Comparison of ENCODE assay signal across 8 mouse cellular contexts in genomic region chr17:26068024-26068830, GRCm38 (mm10). TPM values are rescaled to one million over a fixed set of nuclear protein-coding genes. Genes with fewer than 3 reads are reported as not detected.
DNase-seq lines count a peak whose midpoint lies in the region; ATAC-seq and TF ChIP-seq lines count a peak whose summit lies in the region.

No protein-coding gene starts in this region.

- ATAC-seq in forebrain, embryonic 16.5 days = no peak; the same call in 1 of the 2 replicates
- peak; percentile 12; the same call in 1 of the 2 replicates for ATAC-seq in hindbrain, embryonic 15.5 days (ENCODE audit: low FRiP score, low read depth)
- ATAC-seq in lung, embryonic 16.5 days (ENCODE audit: low read depth) = peak; percentile 31

- peaks cover 14% of the 10 kb centered on the region for H3K4me1 ChIP-seq in kidney, adult 2 months (ENCODE audit: control insufficient read depth, insufficient read depth, low read length)
- H3K4me1 ChIP-seq in forebrain, embryonic 16.5 days (replicated peaks; ENCODE audit: control insufficient read depth, insufficient read depth, low read length) = peaks cover 45% of the 10 kb centered on the region
- peaks cover 59% of the 10 kb centered on the region for H3K4me1 ChIP-seq in hindbrain, embryonic 15.5 days (replicated peaks)
- peaks cover 15% of the 10 kb centered on the region for H3K4me1 ChIP-seq in lung, embryonic 16.5 days (replicated peaks; ENCODE audit: control insufficient read depth, insufficient read depth, low read length)
- H3K4me1 ChIP-seq in small intestine, adult 2 months (ENCODE audit: control insufficient read depth, insufficient read depth, insufficient read length, low read length) = peaks cover 18% of the 10 kb centered on the region

- H3K36me3 ChIP-seq in kidney, adult 2 months (ENCODE audit: control insufficient read depth, insufficient read depth, low read length) = no peaks in the 10 kb centered on the region
- peaks cover 5% of the 10 kb centered on the region for H3K36me3 ChIP-seq in forebrain, embryonic 16.5 days (ENCODE audit: control insufficient read depth, insufficient read depth)
- H3K36me3 ChIP-seq in hindbrain, embryonic 15.5 days = 0 out of 2 replicates have a peak, but pooled peaks cover 4% of the 10 kb centered on the region
- H3K36me3 ChIP-seq in lung, embryonic 16.5 days (ENCODE audit: control insufficient read depth, insufficient read depth, low read length) = no peaks in the 10 kb centered on the region
- H3K36me3 ChIP-seq in small intestine, adult 2 months (ENCODE audit: control insufficient read depth, insufficient read depth, low read length) = no peaks in the 10 kb centered on the region

- no peak for TF ChIP-seq CTCF in kidney, adult 2 months (conservative IDR thresholded peaks at IDR 0.05; ENCODE audit: insufficient read depth, insufficient read length, low read depth, low read length)
- TF ChIP-seq CTCF in brain, embryonic 14.5 days (IDR thresholded peaks at IDR 0.05; ENCODE audit: borderline replicate concordance, extremely low read depth, insufficient read depth, insufficient read length) = no peak
- TF ChIP-seq CTCF in small intestine, adult 2 months (IDR thresholded peaks at IDR 0.05; ENCODE audit: extremely low read depth, insufficient read length, insufficient replicate concordance, low read depth, low read length) = no peak

- H3K9ac ChIP-seq in forebrain, embryonic 16.5 days (replicated peaks; ENCODE audit: low read depth, low read length) = peak overlapping the region; percentile 98
- peak overlapping the region; percentile 94 for H3K9ac ChIP-seq in hindbrain, embryonic 15.5 days
- H3K9ac ChIP-seq in lung, embryonic 16.5 days (ENCODE audit: low read length) = peak overlapping the region; percentile 79

- 7% methylated on average over 44 of the region's 44 CpGs for WGBS in kidney, adult 2 months
- WGBS in forebrain, embryonic 16.5 days = 2% methylated on average over 44 of the region's 44 CpGs
- WGBS in hindbrain, embryonic 15.5 days = under 1% methylated on average over 44 of the region's 44 CpGs
- under 1% methylated on average over 44 of the region's 44 CpGs for WGBS in lung, embryonic 16.5 days
- 6% methylated on average over 44 of the region's 44 CpGs for WGBS in small intestine, adult 2 months

- peak overlapping the region; percentile 100 for H3K4me2 ChIP-seq in forebrain, embryonic 16.5 days (ENCODE audit: low read length)
- H3K4me2 ChIP-seq in hindbrain, embryonic 15.5 days = peak overlapping the region; percentile 97
- peak overlapping the region; percentile 96 for H3K4me2 ChIP-seq in lung, embryonic 16.5 days (ENCODE audit: low read depth, low read length)

- DNase-seq in kidney, adult 2 months = no peak
- DNase-seq in kidney, adult 9 months = no peak
- peak; percentile 43 for DNase-seq in brain, embryonic 14.5 days (ENCODE audit: low read depth)
- DNase-seq in urinary bladder, postnatal 14 days (ENCODE audit: low spot score) = no peak

- TF ChIP-seq POLR2A in kidney, adult 2 months (IDR thresholded peaks at IDR 0.05; ENCODE audit: low read depth, low read length) = no peak
- no peak for TF ChIP-seq POLR2A in brain, embryonic 14.5 days (IDR thresholded peaks at IDR 0.05; ENCODE audit: borderline replicate concordance, extremely low read depth, insufficient read depth, insufficient read length, poor library complexity, severe bottlenecking)
- no peak for TF ChIP-seq POLR2A in small intestine, adult 2 months (IDR thresholded peaks at IDR 0.05; ENCODE audit: low read depth, low read length)

- H3K4me3 ChIP-seq in kidney, adult 2 months (ENCODE audit: insufficient read depth, low read depth, low read length) = peak overlapping the region; percentile 83
- peak overlapping the region; percentile 99 for H3K4me3 ChIP-seq in forebrain, embryonic 16.5 days (replicated peaks; ENCODE audit: low read length)
- peak overlapping the region; percentile 79 for H3K4me3 ChIP-seq in hindbrain, embryonic 15.5 days
- peak overlapping the region; percentile 76 for H3K4me3 ChIP-seq in lung, embryonic 16.5 days (ENCODE audit: low read length)
- H3K4me3 ChIP-seq in small intestine, adult 2 months (ENCODE audit: low read depth, low read length) = peak overlapping the region; percentile 91

- no peaks in the 10 kb centered on the region for H3K27me3 ChIP-seq in kidney, adult 2 months (replicated peaks; ENCODE audit: control insufficient read depth, insufficient read depth, low read length)
- 0 out of 2 replicates have a peak, but pooled peaks cover 2% of the 10 kb centered on the region for H3K27me3 ChIP-seq in forebrain, embryonic 16.5 days (replicated peaks; ENCODE audit: control insufficient read depth, insufficient read depth, low read length)
- 0 out of 2 replicates have a peak, but pooled peaks cover 3% of the 10 kb centered on the region for H3K27me3 ChIP-seq in hindbrain, embryonic 15.5 days
- no peaks in the 10 kb centered on the region for H3K27me3 ChIP-seq in lung, embryonic 16.5 days (ENCODE audit: control insufficient read depth, insufficient read depth, low read depth, low read length)
- 0 out of 2 replicates have a peak, but pooled peaks cover 2% of the 10 kb centered on the region for H3K27me3 ChIP-seq in small intestine, adult 2 months (ENCODE audit: control insufficient read depth, insufficient read depth, low read length)

- H3K9me3 ChIP-seq in forebrain, embryonic 16.5 days (ENCODE audit: control insufficient read depth, low read length) = no peaks in the 10 kb centered on the region
- no peaks in the 10 kb centered on the region for H3K9me3 ChIP-seq in hindbrain, embryonic 15.5 days
- no peaks in the 10 kb centered on the region for H3K9me3 ChIP-seq in lung, embryonic 16.5 days (ENCODE audit: control insufficient read depth, low read length)

- H3K27ac ChIP-seq in kidney, adult 2 months (ENCODE audit: insufficient read depth, low read depth, low read length) = no peak overlapping the region
- H3K27ac ChIP-seq in forebrain, embryonic 16.5 days (ENCODE audit: low read length) = peak overlapping the region; percentile 92
- peak overlapping the region; percentile 96 for H3K27ac ChIP-seq in hindbrain, embryonic 15.5 days (replicated peaks)
- no peak overlapping the region for H3K27ac ChIP-seq in lung, embryonic 16.5 days (ENCODE audit: low read length)
- no peak overlapping the region for H3K27ac ChIP-seq in small intestine, adult 2 months (ENCODE audit: insufficient read depth, low read depth, low read length)

RNA-seq across cellular contexts. Expression of gene Rab11fip3, which starts 1.1 kb away (rescaled TPM):
- 454 and 517 TPM in 2 replicates for polyA plus RNA-seq in kidney, adult 2 months (2012; rRNA removed)
- polyA plus RNA-seq in brain, embryonic 14.5 days (2012; rRNA removed) = 68.5 and 82.4 TPM in 2 replicates
- polyA plus RNA-seq in forebrain, embryonic 16.5 days (2015; fragmentation: Nextera tagmentation; extraction: Ambion mirVana) = 34.6 and 39.9 TPM in 2 replicates
- polyA plus RNA-seq in hindbrain, embryonic 15.5 days (2015; fragmentation: Nextera tagmentation; extraction: Ambion mirVana) = 27.2 and 31.0 TPM in 2 replicates
- polyA plus RNA-seq in lung, embryonic 16.5 days (2015; fragmentation: Nextera tagmentation; extraction: Ambion mirVana) = 6.5 and 6.7 TPM in 2 replicates
- polyA plus RNA-seq in small intestine, adult 2 months (2012; rRNA removed) = 37.3 and 116 TPM in 2 replicates

RNA-seq across cellular contexts. Expression of gene Decr2, which starts 21.9 kb away (rescaled TPM):
- 63.0 and 74.9 TPM in 2 replicates for polyA plus RNA-seq in kidney, adult 2 months (2012; rRNA removed)
- 26.8 and 28.6 TPM in 2 replicates for polyA plus RNA-seq in brain, embryonic 14.5 days (2012; rRNA removed)
- polyA plus RNA-seq in forebrain, embryonic 16.5 days (2015; fragmentation: Nextera tagmentation; extraction: Ambion mirVana) = 30.3 and 33.0 TPM in 2 replicates
- 40.6 and 42.0 TPM in 2 replicates for polyA plus RNA-seq in hindbrain, embryonic 15.5 days (2015; fragmentation: Nextera tagmentation; extraction: Ambion mirVana)
- 36.3 and 36.8 TPM in 2 replicates for polyA plus RNA-seq in lung, embryonic 16.5 days (2015; fragmentation: Nextera tagmentation; extraction: Ambion mirVana)
- 10.9 and 14.5 TPM in 2 replicates for polyA plus RNA-seq in small intestine, adult 2 months (2012; rRNA removed)

RNA-seq across cellular contexts. Expression of gene Nme4, which starts 27.2 kb away (rescaled TPM):
- polyA plus RNA-seq in kidney, adult 2 months (2012; rRNA removed) = 36.2 and 45.6 TPM in 2 replicates
- polyA plus RNA-seq in brain, embryonic 14.5 days (2012; rRNA removed) = 35.1 and 61.4 TPM in 2 replicates
- polyA plus RNA-seq in forebrain, embryonic 16.5 days (2015; fragmentation: Nextera tagmentation; extraction: Ambion mirVana) = 27.4 and 35.3 TPM in 2 replicates
- polyA plus RNA-seq in hindbrain, embryonic 15.5 days (2015; fragmentation: Nextera tagmentation; extraction: Ambion mirVana) = 24.3 and 25.1 TPM in 2 replicates
- 68.3 and 69.7 TPM in 2 replicates for polyA plus RNA-seq in lung, embryonic 16.5 days (2015; fragmentation: Nextera tagmentation; extraction: Ambion mirVana)
- polyA plus RNA-seq in small intestine, adult 2 months (2012; rRNA removed) = 10.3 and 11.5 TPM in 2 replicates

RNA-seq across cellular contexts. Expression of gene Tmem8, which starts 44.9 kb away (rescaled TPM):
- 431 and 538 TPM in 2 replicates for polyA plus RNA-seq in kidney, adult 2 months (2012; rRNA removed)
- polyA plus RNA-seq in brain, embryonic 14.5 days (2012; rRNA removed) = 11.8 and 12.9 TPM in 2 replicates
- polyA plus RNA-seq in forebrain, embryonic 16.5 days (2015; fragmentation: Nextera tagmentation; extraction: Ambion mirVana) = 2.0 TPM in 2 replicates
- polyA plus RNA-seq in hindbrain, embryonic 15.5 days (2015; fragmentation: Nextera tagmentation; extraction: Ambion mirVana) = 4.5 and 4.8 TPM in 2 replicates
- 2.2 and 3.0 TPM in 2 replicates for polyA plus RNA-seq in lung, embryonic 16.5 days (2015; fragmentation: Nextera tagmentation; extraction: Ambion mirVana)
- polyA plus RNA-seq in small intestine, adult 2 months (2012; rRNA removed) = 189 and 283 TPM in 2 replicates

RNA-seq across cellular contexts. Expression of gene Mrpl28, which starts 55.1 kb away (rescaled TPM):
- polyA plus RNA-seq in kidney, adult 2 months (2012; rRNA removed) = 130 and 137 TPM in 2 replicates
- polyA plus RNA-seq in brain, embryonic 14.5 days (2012; rRNA removed) = 94.9 and 119 TPM in 2 replicates
- 192 and 202 TPM in 2 replicates for polyA plus RNA-seq in forebrain, embryonic 16.5 days (2015; fragmentation: Nextera tagmentation; extraction: Ambion mirVana)
- polyA plus RNA-seq in hindbrain, embryonic 15.5 days (2015; fragmentation: Nextera tagmentation; extraction: Ambion mirVana) = 183 and 184 TPM in 2 replicates
- polyA plus RNA-seq in lung, embryonic 16.5 days (2015; fragmentation: Nextera tagmentation; extraction: Ambion mirVana) = 188 and 194 TPM in 2 replicates
- polyA plus RNA-seq in small intestine, adult 2 months (2012; rRNA removed) = 54.6 and 82.5 TPM in 2 replicates

Comparison
In these comparisons a context has a peak if more than half of its experiments do, and no peak if none do; other contexts are left out.
1. H3K27ac ChIP-seq: peak in forebrain, embryonic 16.5 days (single experiment) and hindbrain, embryonic 15.5 days (single experiment); none in kidney, adult 2 months (single experiment), lung, embryonic 16.5 days (single experiment) and small intestine, adult 2 months (single experiment).
2. Peak in every context shown above with its lines, with median percentiles within 50 percentile points of each other: H3K4me3 ChIP-seq, H3K4me2 ChIP-seq and H3K9ac ChIP-seq.